Mouse (Mus musculus) intestine, embryonic 14.5 days (tissue): Measurements from ENCODE around the gene Sipa1l3. TPM values are rescaled to one million over a fixed set of nuclear protein-coding genes. Genes with fewer than 3 reads are reported as not detected.
A peak's percentile ranks its signal among the peaks of the same experiment; 100 is the strongest.

ENCODE experiments used
- ATAC-seq: fragments of 200-750 bp; cut with Nextera tagmentation; replicated peaks from 2 replicates; pipeline ENCODE4 v1.8.0; 2017; ENCODE audit warnings: low read depth, moderate number of reproducible peaks, moderate TSS enrichment, moderate library complexity; ENCODE audit not compliant: low FRiP score, low TSS enrichment
- DNase-seq: peaks from one replicate; pipeline ENCODE4 v3.0.0-alpha.2; 2018; ENCODE audit warnings: low spot score
- H3K27ac ChIP-seq: fragments of 300-500 bp; sonication (generic); 2 replicates; pipeline ENCODE4 v1.5.1; 2014; ENCODE audit warnings: low read depth, mild to moderate bottlenecking, control low read depth
- H3K27me3 ChIP-seq: fragments of 300-500 bp; sonication (generic); replicated peaks from 2 replicates; pipeline ENCODE4 v1.6.1; 2014; ENCODE audit warnings: low read length, control low read depth; ENCODE audit not compliant: control insufficient read depth, insufficient read depth
- H3K36me3 ChIP-seq: fragments of 300-500 bp; sonication (generic); 2 replicates; pipeline ENCODE4 v1.6.1; 2014; ENCODE audit warnings: low read length, control low read depth; ENCODE audit not compliant: control insufficient read depth, insufficient read depth
- H3K4me1 ChIP-seq: fragments of 300-500 bp; sonication (generic); replicated peaks from 2 replicates; pipeline ENCODE4 v1.6.1; 2014; ENCODE audit warnings: low read length, control low read depth, mixed read lengths; ENCODE audit not compliant: control insufficient read depth, insufficient read depth
- H3K4me2 ChIP-seq: fragments of 300-500 bp; sonication (generic); 2 replicates; pipeline ENCODE4 v1.6.1; 2014; ENCODE audit warnings: low read length
- H3K4me3 ChIP-seq: fragments of 300-500 bp; sonication (generic); 2 replicates; pipeline ENCODE4 v1.5.1; 2014; ENCODE audit warnings: low read depth, low read length, control low read depth, mixed read lengths
- H3K9ac ChIP-seq: fragments of 300-500 bp; sonication (generic); 2 replicates; pipeline ENCODE4 v1.6.1; 2014; ENCODE audit warnings: mild to moderate bottlenecking, low read length
- H3K9me3 ChIP-seq: fragments of 300-500 bp; sonication (generic); 2 replicates; pipeline ENCODE4 v1.6.1; 2016; ENCODE audit warnings: low read length, control low read depth; ENCODE audit not compliant: control insufficient read depth
- WGBS: fragments of 180-500 bp; shearing (Covaris S2); extraction: QIAGEN DNeasy Blood & Tissue Kit; methylation state at CpG from one replicate; pipeline ENCODE4 v1.1.7; 2014; 5-methylcytosine and 5-hydroxymethylcytosine counted together
- polyA plus RNA-seq: library from polyadenylated mRNA; unstranded; fragments of >200 nt; fragmentation: Nextera tagmentation; extraction: Ambion mirVana; gene quantifications from 2 replicates; pipeline ENCODE4 v1.2.1, GENCODE M21; 2014

The Sipa1l3 gene
- 17.0 and 22.5 TPM in 2 replicates for polyA plus RNA-seq

DNA sequence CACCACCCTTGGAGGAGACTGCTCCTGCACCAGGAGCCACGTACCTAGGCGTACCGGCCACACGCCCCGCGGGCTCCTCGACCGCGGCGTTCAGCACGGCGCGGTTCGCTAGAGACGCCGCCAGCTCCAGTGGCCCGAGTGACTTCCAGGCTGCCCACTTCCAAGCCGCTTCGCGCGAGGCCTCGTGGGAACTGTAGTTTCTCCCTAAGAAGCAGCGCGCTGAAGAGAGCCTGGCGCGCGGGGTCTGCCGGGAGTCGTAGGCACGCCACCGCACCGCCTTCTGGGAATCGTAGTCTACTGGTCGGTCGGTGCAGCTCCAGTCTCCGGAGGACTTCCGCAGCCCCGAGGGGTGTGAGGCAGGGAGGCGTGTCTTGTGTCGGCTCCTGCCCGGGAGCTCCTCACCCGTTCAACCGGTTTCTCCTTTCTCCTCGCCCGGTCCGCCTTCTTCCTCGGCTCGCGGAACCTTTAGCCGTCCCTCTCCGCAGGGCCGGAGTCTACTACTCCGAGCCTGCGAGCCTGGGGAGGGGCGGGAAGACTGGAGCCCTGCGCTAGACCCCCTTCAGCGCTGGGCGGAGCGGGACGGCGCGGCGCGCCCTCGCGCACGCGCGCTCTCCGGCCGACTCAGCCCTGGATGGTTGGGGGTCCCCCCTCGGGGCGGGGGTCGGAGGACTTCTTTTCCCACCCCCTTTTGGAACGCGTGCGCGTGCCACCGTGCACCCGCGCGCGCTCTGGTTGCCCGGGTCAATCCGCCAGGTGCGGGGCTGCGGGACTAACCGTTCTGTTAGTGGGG lies at the start of gene Sipa1l3:
TSS of gene Sipa1l3 (minus strand) at position 221 of the 790 bp plus-strand sequence.
- WGBS: under 1% methylated on average over 85 of the region's 88 CpGs
- Histone ChIP-seq H3K9me3 (no peaks in the 10 kb centered on the region), H3K4me1 (peaks cover 20% of the 10 kb centered on the region), H3K4me3 (peak within 1 kb of the TSS; percentile 82), H3K9ac (peak within 1 kb of the TSS; percentile 75), H3K27me3 (no peaks in the 10 kb centered on the region), H3K27ac (peak within 1 kb of the TSS; percentile 54), H3K4me2 (peak within 1 kb of the TSS; percentile 93), H3K36me3 (no peaks in the 10 kb centered on the region)
- ATAC-seq (peak; percentile 96), DNase-seq (peak; percentile 94)

DNA sequence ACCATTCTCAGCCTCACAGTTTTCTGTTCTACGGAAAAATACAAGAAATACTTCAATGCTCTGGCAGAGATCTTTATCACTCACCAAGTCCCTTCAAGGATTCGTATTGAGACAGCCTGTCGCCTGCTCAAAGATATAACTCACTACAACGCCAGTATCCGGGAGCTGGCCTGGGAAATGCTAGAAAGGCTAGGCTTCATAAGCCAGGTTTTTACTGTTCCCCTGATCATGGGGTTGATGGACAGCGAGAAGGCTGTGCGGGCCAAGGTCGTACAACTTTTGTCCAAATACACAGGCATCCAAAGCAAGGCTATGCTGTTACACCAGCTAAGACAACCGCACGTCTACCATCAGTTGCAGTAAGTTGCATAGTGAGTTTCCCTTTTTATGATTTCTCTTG lies 44.6 kb upstream of the Sipa1l3 start:
- no peak for ATAC-seq
- Histone ChIP-seq H3K36me3 (no peaks in the 10 kb centered on the region), H3K9ac (no peak overlapping the region), H3K4me3 (no peak overlapping the region), H3K27me3 (no peaks in the 10 kb centered on the region), H3K4me1 (no peaks in the 10 kb centered on the region), H3K9me3 (no peaks in the 10 kb centered on the region), H3K27ac (no peak overlapping the region), H3K4me2 (no peak overlapping the region)
- WGBS: 87% methylated on average over 10 of the region's 10 CpGs
- no peak for DNase-seq

GRCm38 (mm10) chr7:29561046-29561445 lies 42.6 kb upstream of the Sipa1l3 start:
- no peaks in the 10 kb centered on the region for H3K9me3 ChIP-seq
- H3K9ac ChIP-seq: no peak overlapping the region
- no peaks in the 10 kb centered on the region for H3K27me3 ChIP-seq
- H3K36me3 ChIP-seq: no peaks in the 10 kb centered on the region
- no peak overlapping the region for H3K27ac ChIP-seq
- no peak overlapping the region for H3K4me2 ChIP-seq
- DNase-seq (no peak), ATAC-seq (no peak)
- no peaks in the 10 kb centered on the region for H3K4me1 ChIP-seq
- 78% methylated on average over 9 of the region's 9 CpGs for WGBS
- H3K4me3 ChIP-seq: no peak overlapping the region

DNA sequence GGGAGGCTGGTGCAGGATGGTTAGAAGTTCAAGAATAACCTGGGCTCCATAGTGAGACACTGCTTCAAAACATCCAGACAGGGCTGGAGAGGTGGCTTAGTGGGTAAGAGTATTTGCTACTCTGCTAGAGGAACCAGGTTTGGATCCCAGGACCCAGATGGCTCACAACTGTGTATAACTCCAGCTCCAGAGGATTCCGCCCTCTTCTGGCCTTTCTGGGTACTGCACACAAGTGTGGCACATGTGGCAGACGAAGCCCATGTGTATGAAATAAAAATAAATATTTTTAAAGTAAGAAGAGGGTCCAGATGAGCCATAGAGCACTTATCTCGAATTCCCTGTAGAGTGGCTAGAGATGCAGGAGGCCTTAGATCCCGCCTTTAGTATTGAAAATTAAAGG lies 40.8 kb upstream of the Sipa1l3 start:
- no peak for DNase-seq

DNA sequence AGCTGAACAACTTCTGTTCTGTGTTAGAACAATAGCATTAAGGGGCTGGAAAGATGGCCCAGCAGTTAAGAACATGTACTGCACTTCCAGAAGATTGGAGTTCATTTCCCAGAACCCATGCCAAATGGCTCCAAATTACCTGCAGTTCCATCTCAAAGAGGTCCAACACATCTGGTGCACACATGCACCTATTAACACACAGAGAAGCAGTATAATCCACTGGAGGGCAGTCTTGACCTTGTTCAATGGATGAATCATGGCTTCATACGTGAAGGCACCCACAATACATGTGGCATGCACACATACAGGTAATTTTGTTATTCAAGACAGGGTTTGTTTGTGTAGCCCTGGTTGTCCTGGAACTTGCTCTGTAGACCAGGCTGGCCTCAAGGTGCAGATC lies 40.3 kb upstream of the Sipa1l3 start:
- 73% methylated on average over 1 of the region's 1 CpGs for WGBS

More for the DNA sequence above, 40.8 kb upstream of the Sipa1l3 start:
- 65% methylated on average over 4 of the region's 4 CpGs for WGBS
- no peaks in the 10 kb centered on the region for H3K27me3 ChIP-seq
- no peaks in the 10 kb centered on the region for H3K9me3 ChIP-seq
- ATAC-seq: no peak
- no peak overlapping the region for H3K4me3 ChIP-seq
- no peaks in the 10 kb centered on the region for H3K36me3 ChIP-seq
- no peak overlapping the region for H3K4me2 ChIP-seq
- H3K4me1 ChIP-seq: no peaks in the 10 kb centered on the region
- H3K27ac ChIP-seq: no peak overlapping the region
- H3K9ac ChIP-seq: no peak overlapping the region

GRCm38 (mm10) chr7:29556283-29556682 lies 37.8 kb upstream of the Sipa1l3 start:
- Histone ChIP-seq H3K9me3 (no peaks in the 10 kb centered on the region), H3K9ac (no peak overlapping the region), H3K4me2 (no peak overlapping the region), H3K27me3 (no peaks in the 10 kb centered on the region), H3K36me3 (no peaks in the 10 kb centered on the region), H3K27ac (no peak overlapping the region), H3K4me3 (no peak overlapping the region), H3K4me1 (no peaks in the 10 kb centered on the region)
- ATAC-seq (no peak), DNase-seq (no peak)
- 74% methylated on average over 4 of the region's 4 CpGs for WGBS

More for the DNA sequence above, 40.3 kb upstream of the Sipa1l3 start:
- no peaks in the 10 kb centered on the region for H3K36me3 ChIP-seq
- H3K27ac ChIP-seq: no peak overlapping the region
- H3K4me3 ChIP-seq: no peak overlapping the region
- H3K27me3 ChIP-seq: no peaks in the 10 kb centered on the region
- no peak overlapping the region for H3K9ac ChIP-seq
- DNase-seq: no peak
- no peak for ATAC-seq
- no peaks in the 10 kb centered on the region for H3K4me1 ChIP-seq
- no peak overlapping the region for H3K4me2 ChIP-seq
- H3K9me3 ChIP-seq: no peaks in the 10 kb centered on the region

DNA sequence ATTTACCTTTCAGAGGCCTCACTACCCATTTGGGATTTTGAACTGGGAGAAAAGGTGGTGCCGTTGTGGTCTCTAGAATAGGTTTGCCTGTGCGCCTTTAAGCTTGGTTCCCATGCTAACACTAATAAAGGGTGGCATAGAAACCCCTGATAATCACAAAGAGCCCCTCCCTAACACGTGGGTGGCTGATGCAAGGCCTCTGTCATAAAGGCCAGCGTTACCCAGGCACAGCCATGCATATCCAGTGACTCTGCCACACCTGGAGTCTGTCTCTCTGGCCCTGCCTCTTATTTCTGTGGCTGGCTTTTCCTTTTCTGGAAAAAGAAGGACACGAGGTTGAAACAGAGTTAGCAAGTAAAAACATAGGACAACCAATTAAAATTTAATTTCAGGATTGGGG lies 37.1 kb upstream of the Sipa1l3 start:
- Histone ChIP-seq H3K9me3 (no peaks in the 10 kb centered on the region), H3K9ac (no peak overlapping the region), H3K27ac (no peak overlapping the region), H3K4me3 (no peak overlapping the region), H3K4me1 (no peaks in the 10 kb centered on the region), H3K36me3 (no peaks in the 10 kb centered on the region), H3K27me3 (no peaks in the 10 kb centered on the region), H3K4me2 (no peak overlapping the region)
- WGBS: 65% methylated on average over 5 of the region's 5 CpGs
- no peak for ATAC-seq
- DNase-seq: no peak

GRCm38 (mm10) chr7:29555051-29555450 lies 36.6 kb upstream of the Sipa1l3 start:
- H3K9ac ChIP-seq: no peak overlapping the region
- DNase-seq (no peak), ATAC-seq (no peak)
- WGBS: 89% methylated on average over 13 of the region's 13 CpGs
- no peak overlapping the region for H3K4me3 ChIP-seq
- H3K27ac ChIP-seq: no peak overlapping the region
- H3K4me2 ChIP-seq: no peak overlapping the region
- H3K4me1 ChIP-seq: no peaks in the 10 kb centered on the region
- H3K27me3 ChIP-seq: no peaks in the 10 kb centered on the region
- H3K9me3 ChIP-seq: no peaks in the 10 kb centered on the region
- no peaks in the 10 kb centered on the region for H3K36me3 ChIP-seq

- WGBS: 53% methylated on average over 3 of the region's 3 CpGs
- Histone ChIP-seq H3K4me1 (no peaks in the 10 kb centered on the region), H3K9me3 (no peaks in the 10 kb centered on the region), H3K27ac (no peak overlapping the region), H3K27me3 (no peaks in the 10 kb centered on the region), H3K4me2 (no peak overlapping the region), H3K4me3 (no peak overlapping the region), H3K9ac (no peak overlapping the region), H3K36me3 (no peaks in the 10 kb centered on the region)
- no peak for ATAC-seq
- no peak for DNase-seq
Measured at GRCm38 (mm10) chr7:29550691-29551090, 32.2 kb upstream of the Sipa1l3 start.
